Mouse (Mus musculus) forebrain, embryonic 16.5 days (tissue): Measurements from ENCODE around the gene Sh3rf3. TPM values are rescaled to one million over a fixed set of nuclear protein-coding genes. Genes with fewer than 3 reads are reported as not detected.
A peak's percentile ranks its signal among the peaks of the same experiment; 100 is the strongest.

ENCODE experiments used
- ATAC-seq: fragments of 200-750 bp; cut with Nextera tagmentation; 2 replicates; pipeline ENCODE4 v1.8.0; 2017; ENCODE audit warnings: mild to moderate bottlenecking, moderate library complexity
- H3K27ac ChIP-seq: fragments of 300-500 bp; sonication (generic); 2 replicates; pipeline ENCODE4 v1.5.1; 2014; ENCODE audit warnings: low read length, control low read depth
- H3K27me3 ChIP-seq: fragments of 300-500 bp; sonication (generic); replicated peaks from 2 replicates; pipeline ENCODE4 v1.6.1; 2014; ENCODE audit warnings: low read length; ENCODE audit not compliant: control insufficient read depth, insufficient read depth
- H3K36me3 ChIP-seq: fragments of 300-500 bp; sonication (generic); 2 replicates; pipeline ENCODE4 v1.6.1; 2014; ENCODE audit not compliant: control insufficient read depth, insufficient read depth
- H3K4me1 ChIP-seq: fragments of 300-500 bp; sonication (generic); replicated peaks from 2 replicates; pipeline ENCODE4 v1.6.1; 2014; ENCODE audit warnings: low read length; ENCODE audit not compliant: control insufficient read depth, insufficient read depth
- H3K4me2 ChIP-seq: fragments of 300-500 bp; sonication (generic); 2 replicates; pipeline ENCODE4 v1.6.1; 2014; ENCODE audit warnings: mild to moderate bottlenecking, low read length, control low read depth
- H3K4me3 ChIP-seq: fragments of 300-500 bp; sonication (generic); replicated peaks from 2 replicates; pipeline ENCODE4 v1.5.1; 2014; ENCODE audit warnings: mild to moderate bottlenecking, low read length, control low read depth
- H3K9ac ChIP-seq: fragments of 300-500 bp; sonication (generic); replicated peaks from 2 replicates; pipeline ENCODE4 v1.6.1; 2014; ENCODE audit warnings: low read depth, low read length, control low read depth
- H3K9me3 ChIP-seq: fragments of 300-500 bp; sonication (generic); 2 replicates; pipeline ENCODE4 v1.6.1; 2016; ENCODE audit warnings: low read length; ENCODE audit not compliant: control insufficient read depth
- WGBS: fragments of 180-500 bp; shearing (Covaris S2); extraction: QIAGEN DNeasy Blood & Tissue Kit; methylation state at CpG from one replicate; pipeline ENCODE4 v1.1.7; 2014; 5-methylcytosine and 5-hydroxymethylcytosine counted together
- polyA plus RNA-seq: library from polyadenylated mRNA; unstranded; fragments of >200 nt; fragmentation: Nextera tagmentation; extraction: Ambion mirVana; gene quantifications from 2 replicates; pipeline ENCODE4 v1.2.1, GENCODE M21; 2015

The Sh3rf3 gene
- polyA plus RNA-seq, 1 experiment from 2014 or later = 9.2 TPM

DNA sequence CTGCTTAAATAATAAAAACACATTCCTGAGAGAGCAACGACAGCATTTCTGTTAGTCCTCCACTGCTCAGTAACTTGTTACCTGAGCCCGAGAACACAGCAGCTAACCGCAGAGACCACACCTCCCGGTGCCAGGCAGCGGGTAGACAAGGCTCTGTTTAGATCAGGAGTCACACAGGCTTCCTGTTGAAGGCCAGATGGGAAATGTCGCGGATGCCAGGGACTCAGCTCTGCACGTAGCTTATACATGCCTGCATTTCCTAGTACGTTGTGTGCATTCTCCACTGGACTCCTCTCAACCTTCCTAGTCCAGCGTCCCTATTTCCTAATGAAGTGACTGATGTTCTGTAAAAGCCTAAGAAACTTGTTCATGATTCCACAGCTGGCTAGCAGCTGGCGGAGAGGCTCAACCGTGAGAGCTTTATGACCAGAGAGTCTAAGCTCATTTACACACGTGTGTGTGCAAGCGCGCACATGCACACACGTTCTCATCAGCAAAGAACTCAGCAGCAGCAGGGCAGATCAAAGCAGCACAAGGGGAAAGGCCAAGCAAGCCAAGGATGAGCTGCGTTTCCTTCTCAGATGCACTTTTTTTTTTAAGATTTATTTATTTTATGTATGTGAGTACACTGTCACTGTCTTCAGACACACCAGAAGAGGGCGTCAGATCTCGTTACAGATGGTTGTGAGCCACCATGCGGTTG, 318.9 kb downstream of the Sh3rf3 start:
- Histone ChIP-seq H3K9me3 (no peaks in the 10 kb centered on the region), H3K9ac (no peak overlapping the region), H3K4me3 (no peak overlapping the region), H3K4me2 (no peak overlapping the region), H3K27ac (no peak overlapping the region), H3K36me3 (peaks cover 7% of the 10 kb centered on the region), H3K27me3 (no peaks in the 10 kb centered on the region), H3K4me1 (peaks cover 10% of the 10 kb centered on the region)
- WGBS = 87% methylated on average over 20 of the region's 20 CpGs
- no peak for ATAC-seq

- peaks cover 9% of the 10 kb centered on the region for H3K4me1 ChIP-seq
- H3K27me3 ChIP-seq = no peaks in the 10 kb centered on the region
- no peak overlapping the region for H3K9ac ChIP-seq
- H3K36me3 ChIP-seq = peaks cover 7% of the 10 kb centered on the region
- no peak overlapping the region for H3K4me2 ChIP-seq
- peak; percentile 69 for ATAC-seq
- no peak overlapping the region for H3K4me3 ChIP-seq
- WGBS = 16% methylated on average over 8 of the region's 8 CpGs
- peak overlapping the region; percentile 41; the same call in 1 of the 2 replicates for H3K27ac ChIP-seq
- H3K9me3 ChIP-seq = no peaks in the 10 kb centered on the region
Measured at GRCm38 (mm10) chr10:59133478-59134009, 320.4 kb downstream of the Sh3rf3 start.

DNA sequence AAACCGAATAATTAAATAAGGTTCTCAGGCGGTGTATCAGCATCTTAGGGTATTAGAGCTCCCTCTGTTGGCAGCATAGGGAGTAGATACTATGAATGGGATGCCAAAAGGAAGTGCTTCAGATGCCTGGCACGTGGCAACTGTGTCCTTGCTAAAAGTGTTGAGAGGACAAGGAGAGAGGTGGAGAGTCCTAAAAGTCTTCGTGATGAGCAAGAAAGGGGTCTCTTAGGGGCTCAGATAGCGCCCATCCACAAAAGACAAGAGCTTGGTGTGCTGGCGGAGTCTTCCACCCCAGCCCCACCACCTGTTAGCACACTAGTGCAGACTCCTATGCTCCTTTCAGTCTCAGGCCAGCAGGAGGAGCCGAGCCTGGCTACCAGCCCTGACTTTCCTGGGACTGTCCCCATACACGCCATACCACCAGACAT, 336.8 kb downstream of the Sh3rf3 start:
- Histone ChIP-seq H3K4me3 (no peak overlapping the region), H3K36me3 (no peaks in the 10 kb centered on the region), H3K9ac (no peak overlapping the region), H3K4me1 (peaks cover 4% of the 10 kb centered on the region; the same call in 1 of the 2 replicates), H3K9me3 (no peaks in the 10 kb centered on the region), H3K27ac (no peak overlapping the region), H3K4me2 (no peak overlapping the region), H3K27me3 (no peaks in the 10 kb centered on the region)
- ATAC-seq = peak; percentile 86
- WGBS = 12% methylated on average over 8 of the region's 8 CpGs

GRCm38 (mm10) chr10:59150938-59151657, 337.9 kb downstream of the Sh3rf3 start:
- Histone ChIP-seq H3K4me3 (no peak overlapping the region), H3K9ac (no peak overlapping the region), H3K4me1 (peaks cover 4% of the 10 kb centered on the region; the same call in 1 of the 2 replicates), H3K9me3 (no peaks in the 10 kb centered on the region), H3K27me3 (no peaks in the 10 kb centered on the region), H3K36me3 (no peaks in the 10 kb centered on the region), H3K27ac (no peak overlapping the region), H3K4me2 (no peak overlapping the region)
- ATAC-seq = no peak
- 91% methylated on average over 10 of the region's 10 CpGs for WGBS

GRCm38 (mm10) chr10:59152544-59153081, 339.5 kb downstream of the Sh3rf3 start:
- Histone ChIP-seq H3K4me2 (no peak overlapping the region), H3K27ac (no peak overlapping the region), H3K4me3 (no peak overlapping the region), H3K9me3 (no peaks in the 10 kb centered on the region), H3K9ac (no peak overlapping the region), H3K4me1 (peaks cover 4% of the 10 kb centered on the region; the same call in 1 of the 2 replicates), H3K27me3 (no peaks in the 10 kb centered on the region), H3K36me3 (no peaks in the 10 kb centered on the region)
- ATAC-seq = no peak
- WGBS = 77% methylated on average over 5 of the region's 5 CpGs

DNA sequence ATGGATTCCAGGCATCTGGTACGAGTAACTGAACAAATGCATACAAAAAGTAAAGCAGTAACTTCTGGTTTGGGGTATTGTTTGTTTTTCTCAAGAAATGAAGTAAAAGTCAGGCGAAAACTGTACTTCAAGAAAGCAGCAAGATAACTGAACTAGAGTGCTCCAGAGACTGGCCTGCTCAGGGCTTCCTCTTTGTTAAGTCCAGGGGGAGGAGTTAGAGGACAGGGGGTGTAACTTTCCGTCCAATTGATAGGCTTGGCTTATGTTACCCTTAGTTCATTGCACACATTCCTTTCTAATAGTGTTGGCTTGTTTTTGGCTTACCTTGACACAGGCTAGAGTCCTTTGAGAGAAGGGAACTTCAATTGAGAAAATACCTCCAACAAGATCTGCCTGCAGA, 345.5 kb downstream of the Sh3rf3 start:
- H3K4me3 ChIP-seq = no peak overlapping the region
- H3K27ac ChIP-seq = no peak overlapping the region
- H3K9ac ChIP-seq = no peak overlapping the region
- ATAC-seq = no peak
- no peaks in the 10 kb centered on the region for H3K4me1 ChIP-seq
- WGBS = 73% methylated on average over 3 of the region's 3 CpGs
- no peaks in the 10 kb centered on the region for H3K9me3 ChIP-seq
- no peaks in the 10 kb centered on the region for H3K27me3 ChIP-seq
- H3K4me2 ChIP-seq = no peak overlapping the region
- H3K36me3 ChIP-seq = no peaks in the 10 kb centered on the region

DNA sequence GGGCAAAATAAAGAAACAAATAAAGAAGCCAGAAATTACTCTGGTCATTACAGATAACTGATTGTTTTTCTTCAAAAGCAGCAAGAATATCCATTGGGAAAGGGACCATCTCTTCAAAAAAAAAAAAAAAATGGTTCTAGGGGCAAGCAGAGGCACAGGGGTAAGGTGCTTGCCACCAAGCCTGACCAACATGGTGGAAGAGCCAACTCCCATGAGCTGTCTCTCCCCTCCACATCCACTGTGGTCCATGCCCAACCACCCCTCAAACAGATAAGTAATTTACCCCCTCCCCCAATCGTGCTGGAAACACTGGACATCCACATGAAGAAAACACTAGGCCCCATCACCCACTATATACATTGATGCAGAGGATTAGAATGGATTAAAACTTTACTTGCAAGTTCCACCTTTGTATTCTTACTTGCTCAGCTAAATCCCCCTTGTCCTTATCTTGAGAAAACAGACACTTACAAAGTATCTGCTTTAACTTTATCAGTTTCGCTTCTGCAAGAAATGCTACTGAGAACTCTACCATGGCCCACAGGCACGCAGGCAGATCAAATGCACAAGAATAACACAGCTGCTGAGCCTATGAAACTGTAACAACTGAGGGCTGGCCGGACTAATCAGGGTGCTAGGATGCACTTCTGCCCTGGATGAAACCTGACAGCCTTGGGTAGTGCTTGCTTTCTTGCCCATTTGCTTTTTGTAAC, 349.2 kb downstream of the Sh3rf3 start:
- 78% methylated on average over 4 of the region's 4 CpGs for WGBS
- Histone ChIP-seq H3K27me3 (no peaks in the 10 kb centered on the region), H3K4me2 (no peak overlapping the region), H3K9me3 (no peaks in the 10 kb centered on the region), H3K4me1 (no peaks in the 10 kb centered on the region), H3K4me3 (no peak overlapping the region), H3K36me3 (peaks cover 4% of the 10 kb centered on the region; the same call in 1 of the 2 replicates), H3K9ac (no peak overlapping the region), H3K27ac (no peak overlapping the region)
- no peak for ATAC-seq

DNA sequence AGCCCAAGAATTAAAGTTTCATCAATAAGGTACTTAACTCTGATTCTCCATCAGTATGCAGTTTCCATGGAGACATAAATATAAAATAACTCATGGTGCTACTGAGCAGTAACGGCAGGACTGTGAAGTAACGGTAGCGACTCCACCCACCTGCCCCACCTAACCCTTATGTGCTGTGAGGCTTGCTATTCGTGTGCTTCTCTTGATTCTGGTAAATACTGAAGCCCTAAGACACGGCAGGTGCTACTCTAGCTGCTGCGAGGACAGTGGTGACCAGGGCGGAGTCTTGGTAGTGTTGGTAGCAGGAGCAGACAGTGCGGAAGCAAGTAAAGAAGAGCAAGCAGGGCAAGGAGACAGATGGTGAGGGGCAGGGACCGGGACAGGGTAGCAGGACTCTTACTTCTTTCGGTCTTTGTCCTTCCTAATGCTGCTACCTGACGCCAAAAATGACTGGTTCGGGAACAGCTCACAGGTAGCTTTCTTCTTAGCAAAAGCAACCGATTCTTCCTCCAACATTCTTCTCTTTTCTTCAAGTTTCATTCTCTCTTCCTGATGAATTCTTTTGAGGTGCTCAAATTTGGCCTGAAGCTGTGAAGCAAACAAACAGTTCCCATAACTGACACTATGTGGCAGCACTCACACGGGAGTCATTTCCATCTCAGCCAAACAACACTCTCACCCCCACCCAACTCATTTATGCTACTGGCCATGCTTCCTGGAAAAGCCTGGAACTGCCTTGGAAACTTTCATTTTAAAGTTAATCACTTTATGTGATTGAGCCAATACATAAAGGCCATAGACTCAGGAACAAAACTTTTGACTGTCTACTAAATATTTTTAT, 353.2 kb downstream of the Sh3rf3 start:
- Histone ChIP-seq H3K27ac (no peak overlapping the region), H3K27me3 (no peaks in the 10 kb centered on the region), H3K4me3 (no peak overlapping the region), H3K36me3 (peaks cover 4% of the 10 kb centered on the region; the same call in 1 of the 2 replicates), H3K9ac (no peak overlapping the region), H3K4me1 (no peaks in the 10 kb centered on the region; the same call in 1 of the 2 replicates), H3K4me2 (no peak overlapping the region), H3K9me3 (no peaks in the 10 kb centered on the region)
- peak; percentile 55; the same call in 1 of the 2 replicates for ATAC-seq
- WGBS = 71% methylated on average over 14 of the region's 14 CpGs
